Mouse (Mus musculus) neural tube, embryonic 15.5 days (tissue): ENCODE data around the gene Hnrnph3. TPM values are rescaled to one million over a fixed set of nuclear protein-coding genes. Genes with fewer than 3 reads are reported as not detected.
A peak's percentile ranks its signal among the peaks of the same experiment; 100 is the strongest.
"Not testable (repeated sequence)": the region's sequence is repeated elsewhere in the genome, so short reads cannot be mapped to it uniquely, and the experiment has no call there.

Experiments
- ATAC-seq: fragments of 200-750 bp; cut with Nextera tagmentation; 2 replicates; pipeline ENCODE4 v1.8.0; 2017; ENCODE audit warnings: mild to moderate bottlenecking, moderate TSS enrichment, moderate library complexity; ENCODE audit not compliant: low FRiP score
- H3K27ac ChIP-seq: fragments of 300-500 bp; sonication (generic); replicated peaks from 2 replicates; pipeline ENCODE4 v1.5.1; 2015; ENCODE audit warnings: mild to moderate bottlenecking, inconsistent platforms
- H3K27me3 ChIP-seq: fragments of 300-500 bp; sonication (generic); replicated peaks from 2 replicates; pipeline ENCODE4 v1.6.1; 2015; ENCODE audit warnings: inconsistent platforms
- H3K36me3 ChIP-seq: fragments of 300-500 bp; sonication (generic); 2 replicates; pipeline ENCODE4 v1.6.1; 2015; ENCODE audit warnings: inconsistent platforms
- H3K4me1 ChIP-seq: fragments of 300-500 bp; sonication (generic); 2 replicates; pipeline ENCODE4 v1.6.1; 2015; ENCODE audit warnings: inconsistent platforms
- H3K4me2 ChIP-seq: fragments of 300-500 bp; sonication (generic); 2 replicates; pipeline ENCODE4 v1.6.1; 2015; ENCODE audit warnings: inconsistent platforms, mild to moderate bottlenecking, moderate library complexity
- H3K4me3 ChIP-seq: fragments of 300-500 bp; sonication (generic); replicated peaks from 2 replicates; pipeline ENCODE4 v1.5.1; 2015; ENCODE audit warnings: mild to moderate bottlenecking, inconsistent platforms
- H3K9ac ChIP-seq: fragments of 300-500 bp; sonication (generic); replicated peaks from 2 replicates; pipeline ENCODE4 v1.6.1; 2015; ENCODE audit warnings: mild to moderate bottlenecking, inconsistent platforms
- H3K9me3 ChIP-seq: fragments of 300-500 bp; sonication (generic); replicated peaks from 2 replicates; pipeline ENCODE4 v1.6.1; 2016; ENCODE audit warnings: inconsistent platforms
- WGBS: fragments of 180-500 bp; shearing (Covaris S2); methylation state at CpG from one replicate; pipeline ENCODE4 v1.1.7; 2015; ENCODE audit warnings: mixed read lengths; 5-methylcytosine and 5-hydroxymethylcytosine counted together
- polyA plus RNA-seq: library from polyadenylated mRNA; unstranded; fragments of >200 nt; fragmentation: Nextera tagmentation; extraction: Ambion mirVana; gene quantifications from 2 replicates; pipeline ENCODE4 v1.2.1, GENCODE M21; 2015

The Hnrnph3 gene
- polyA plus RNA-seq, 1 experiment from 2014 or later = 117 TPM

DNA sequence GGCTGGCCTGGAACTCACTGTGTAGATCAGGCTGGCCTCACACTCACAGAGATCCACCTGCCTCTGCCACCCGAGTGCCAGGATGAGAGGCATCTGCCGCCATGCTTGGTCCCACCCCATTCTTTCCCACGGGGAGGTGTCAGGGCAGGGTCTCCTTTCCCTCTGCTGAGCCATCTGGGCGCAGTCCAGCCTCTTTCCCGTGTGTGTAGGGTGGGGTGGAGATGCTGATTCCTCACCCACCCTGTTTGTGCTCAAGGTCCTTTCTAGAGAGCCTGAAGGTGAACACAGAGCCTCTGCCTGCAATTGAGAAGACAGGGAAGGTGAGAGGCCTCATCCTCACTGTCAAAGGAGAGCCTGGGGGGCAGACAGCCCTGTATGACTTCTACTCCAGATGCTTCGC, 30.1 kb upstream of the Hnrnph3 start:
- ATAC-seq, H3K36me3 ChIP-seq, H3K9me3 ChIP-seq, H3K4me3 ChIP-seq, H3K9ac ChIP-seq, H3K27ac ChIP-seq, H3K4me1 ChIP-seq, H3K4me2 ChIP-seq, H3K27me3 ChIP-seq: not testable (repeated sequence)
- 92% methylated on average over 6 of the region's 6 CpGs for WGBS

DNA sequence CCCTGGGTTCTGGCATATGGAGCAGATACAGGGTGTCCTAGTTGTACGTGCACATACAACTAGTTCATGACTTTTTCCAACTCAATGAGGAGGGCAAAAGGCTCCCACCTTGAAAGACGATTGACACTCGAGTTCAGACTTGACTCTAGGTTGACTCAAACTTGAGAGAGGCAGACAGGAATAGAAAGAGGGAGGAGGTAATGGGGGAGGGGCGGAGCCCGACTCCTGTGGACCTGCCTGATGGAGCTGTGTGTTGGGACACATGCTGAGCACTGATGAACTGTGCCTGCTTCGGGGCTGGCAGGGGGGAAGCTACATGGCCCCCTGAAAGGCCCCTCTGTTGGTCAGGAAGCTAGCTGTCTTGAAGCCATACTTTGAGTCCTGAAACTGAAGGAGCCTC, 29.0 kb upstream of the Hnrnph3 start:
- H3K27me3 ChIP-seq = no peaks in the 10 kb centered on the region
- WGBS = 58% methylated on average over 6 of the region's 6 CpGs
- H3K9me3 ChIP-seq = no peaks in the 10 kb centered on the region
- H3K9ac ChIP-seq = no peak overlapping the region
- no peaks in the 10 kb centered on the region for H3K36me3 ChIP-seq
- no peak overlapping the region for H3K27ac ChIP-seq
- no peaks in the 10 kb centered on the region for H3K4me1 ChIP-seq
- no peak overlapping the region for H3K4me2 ChIP-seq
- no peak overlapping the region for H3K4me3 ChIP-seq
- ATAC-seq = no peak

- Histone ChIP-seq H3K4me3 (no peak overlapping the region), H3K4me1 (no peaks in the 10 kb centered on the region), H3K4me2 (no peak overlapping the region), H3K27ac (no peak overlapping the region), H3K9ac (no peak overlapping the region), H3K9me3 (no peaks in the 10 kb centered on the region), H3K27me3 (no peaks in the 10 kb centered on the region), H3K36me3 (no peaks in the 10 kb centered on the region)
- WGBS = 83% methylated on average over 6 of the region's 6 CpGs
- no peak for ATAC-seq
These were observed 28.0 kb upstream of the Hnrnph3 start for GRCm38 (mm10) chr10:63052011-63052410.

- Histone ChIP-seq H3K4me2 (no peak overlapping the region), H3K27ac (no peak overlapping the region), H3K9ac (no peak overlapping the region), H3K36me3 (no peaks in the 10 kb centered on the region), H3K4me3 (no peak overlapping the region), H3K9me3 (no peaks in the 10 kb centered on the region), H3K27me3 (no peaks in the 10 kb centered on the region), H3K4me1 (no peaks in the 10 kb centered on the region)
- WGBS = 78% methylated on average over 7 of the region's 7 CpGs
- no peak for ATAC-seq
These were observed 27.2 kb upstream of the Hnrnph3 start for GRCm38 (mm10) chr10:63051267-63051666.

- no peak for ATAC-seq
- WGBS = 94% methylated on average over 2 of the region's 2 CpGs
These were observed 25.1 kb upstream of the Hnrnph3 start for GRCm38 (mm10) chr10:63049106-63049505.

GRCm38 (mm10) chr10:63047751-63048150, 23.7 kb upstream of the Hnrnph3 start:
- Histone ChIP-seq H3K27me3 (no peaks in the 10 kb centered on the region), H3K9ac (no peak overlapping the region), H3K9me3 (no peaks in the 10 kb centered on the region), H3K4me1 (no peaks in the 10 kb centered on the region), H3K27ac (no peak overlapping the region), H3K4me2 (no peak overlapping the region), H3K4me3 (no peak overlapping the region), H3K36me3 (no peaks in the 10 kb centered on the region)
- ATAC-seq = no peak
- 88% methylated on average over 8 of the region's 8 CpGs for WGBS

More at GRCm38 (mm10) chr10:63049106-63049505, 25.1 kb upstream of the Hnrnph3 start:
- Histone ChIP-seq H3K9ac (no peak overlapping the region), H3K4me2 (no peak overlapping the region), H3K27ac (no peak overlapping the region), H3K9me3 (no peaks in the 10 kb centered on the region), H3K4me3 (no peak overlapping the region), H3K4me1 (no peaks in the 10 kb centered on the region), H3K27me3 (no peaks in the 10 kb centered on the region), H3K36me3 (no peaks in the 10 kb centered on the region)

DNA sequence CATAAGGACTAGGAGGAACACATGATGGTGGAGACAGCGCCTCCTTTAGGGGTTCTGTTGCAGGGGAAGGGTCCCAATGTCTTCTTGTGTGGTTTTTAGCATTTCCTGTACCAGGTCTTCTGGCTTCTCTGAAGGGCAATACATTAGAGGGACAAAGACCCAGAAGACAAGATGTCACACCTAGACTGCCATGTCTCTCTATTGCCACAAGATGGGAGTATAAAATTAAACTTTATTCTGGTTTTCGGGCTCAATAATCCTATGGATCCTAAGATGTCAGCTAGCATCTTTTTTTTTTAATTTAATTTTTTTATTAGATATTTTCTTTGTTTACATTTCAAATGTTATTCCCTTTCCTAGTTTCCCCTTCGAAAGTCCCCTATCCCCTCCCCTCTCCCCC, 19.1 kb upstream of the Hnrnph3 start:
- H3K27ac ChIP-seq = no peak overlapping the region
- no peaks in the 10 kb centered on the region for H3K36me3 ChIP-seq
- 73% methylated on average over 3 of the region's 3 CpGs for WGBS
- ATAC-seq = no peak
- no peak overlapping the region for H3K4me3 ChIP-seq
- H3K9ac ChIP-seq = no peak overlapping the region
- H3K4me2 ChIP-seq = no peak overlapping the region
- no peaks in the 10 kb centered on the region for H3K9me3 ChIP-seq
- no peaks in the 10 kb centered on the region for H3K4me1 ChIP-seq
- no peaks in the 10 kb centered on the region for H3K27me3 ChIP-seq

- H3K4me2 ChIP-seq = no peak overlapping the region
- no peaks in the 10 kb centered on the region for H3K36me3 ChIP-seq
- H3K9me3 ChIP-seq = no peaks in the 10 kb centered on the region
These were observed 16.0 kb upstream of the Hnrnph3 start for GRCm38 (mm10) chr10:63039867-63040628.

GRCm38 (mm10) chr10:63038571-63039320, 14.7 kb upstream of the Hnrnph3 start:
- Histone ChIP-seq H3K4me1 (no peaks in the 10 kb centered on the region), H3K27me3 (no peaks in the 10 kb centered on the region), H3K4me3 (no peak overlapping the region), H3K9ac (no peak overlapping the region), H3K36me3 (no peaks in the 10 kb centered on the region), H3K27ac (no peak overlapping the region), H3K4me2 (no peak overlapping the region), H3K9me3 (no peaks in the 10 kb centered on the region)
- WGBS = 61% methylated on average over 14 of the region's 14 CpGs
- ATAC-seq = no peak

More at GRCm38 (mm10) chr10:63039867-63040628, 16.0 kb upstream of the Hnrnph3 start:
- no peak for ATAC-seq
- no peak overlapping the region for H3K4me3 ChIP-seq
- no peak overlapping the region for H3K9ac ChIP-seq
- H3K4me1 ChIP-seq = no peaks in the 10 kb centered on the region
- 86% methylated on average over 5 of the region's 5 CpGs for WGBS
- H3K27me3 ChIP-seq = no peaks in the 10 kb centered on the region
- H3K27ac ChIP-seq = no peak overlapping the region

DNA sequence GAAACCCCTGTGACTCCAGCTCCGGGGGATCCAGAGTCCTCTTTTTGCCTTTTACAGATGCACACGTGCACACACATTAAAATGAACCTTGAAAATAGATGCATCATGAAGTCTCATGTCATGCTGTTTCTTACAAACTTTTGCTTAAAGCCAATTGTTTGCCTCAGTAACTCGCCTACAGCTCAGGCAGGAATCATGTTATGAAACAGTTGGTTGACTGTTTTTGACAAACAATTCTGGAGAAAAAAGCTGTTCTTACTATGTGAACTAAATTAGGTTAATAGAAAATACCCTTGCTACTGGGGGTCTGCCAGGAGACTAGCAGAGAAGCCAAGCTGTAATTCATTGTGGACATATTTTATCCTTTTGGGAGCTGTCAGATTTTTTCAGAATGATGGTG, 8.9 kb upstream of the Hnrnph3 start:
- 69% methylated on average over 3 of the region's 3 CpGs for WGBS
- no peaks in the 10 kb centered on the region for H3K9me3 ChIP-seq
- 0 out of 2 replicates have a peak, but pooled peaks cover 6% of the 10 kb centered on the region for H3K4me1 ChIP-seq
- no peak overlapping the region for H3K4me3 ChIP-seq
- H3K27ac ChIP-seq = no peak overlapping the region
- no peaks in the 10 kb centered on the region for H3K36me3 ChIP-seq
- H3K9ac ChIP-seq = no peak overlapping the region
- H3K4me2 ChIP-seq = no peak overlapping the region
- no peaks in the 10 kb centered on the region for H3K27me3 ChIP-seq
- ATAC-seq = no peak

GRCm38 (mm10) chr10:63032267-63032666, 8.2 kb upstream of the Hnrnph3 start:
- H3K9me3 ChIP-seq = no peaks in the 10 kb centered on the region
- no peaks in the 10 kb centered on the region for H3K36me3 ChIP-seq
- 0 out of 2 replicates have a peak, but pooled peaks cover 6% of the 10 kb centered on the region for H3K4me1 ChIP-seq
- H3K27ac ChIP-seq = no peak overlapping the region
- H3K27me3 ChIP-seq = no peaks in the 10 kb centered on the region
- WGBS = 85% methylated on average over 3 of the region's 3 CpGs
- no peak for ATAC-seq
- H3K4me2 ChIP-seq = no peak overlapping the region
- H3K9ac ChIP-seq = no peak overlapping the region
- no peak overlapping the region for H3K4me3 ChIP-seq

DNA sequence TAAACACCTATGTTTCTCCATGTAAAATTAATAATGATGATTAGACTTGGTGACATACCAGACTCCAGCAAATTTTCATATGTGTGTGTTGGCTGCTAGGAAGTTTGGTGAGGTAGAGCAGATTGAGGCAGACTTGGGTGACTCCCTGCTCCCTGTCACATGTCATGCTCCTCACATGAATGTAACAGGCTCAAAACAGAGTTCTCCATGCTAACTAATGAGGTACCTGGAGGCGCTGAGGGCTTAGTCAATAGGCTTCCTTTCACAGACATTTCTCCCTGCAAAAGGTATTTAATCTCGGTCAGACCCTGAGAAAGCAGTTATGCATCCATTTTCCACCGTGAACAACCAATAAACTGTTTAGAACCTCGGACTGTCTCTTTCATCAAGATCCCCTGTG, 4.4 kb upstream of the Hnrnph3 start:
- no peak for ATAC-seq
- H3K9me3 ChIP-seq = no peaks in the 10 kb centered on the region
- H3K9ac ChIP-seq = no peak overlapping the region
- no peak overlapping the region for H3K4me3 ChIP-seq
- 43% methylated on average over 4 of the region's 4 CpGs for WGBS
- H3K36me3 ChIP-seq = no peaks in the 10 kb centered on the region
- H3K4me2 ChIP-seq = no peak overlapping the region
- H3K27me3 ChIP-seq = no peaks in the 10 kb centered on the region
- H3K27ac ChIP-seq = peak overlapping the region; percentile 51; the same call in 1 of the 2 replicates
- H3K4me1 ChIP-seq = peaks cover 31% of the 10 kb centered on the region
